Mouse (Mus musculus) lung, postnatal 0 days (tissue): Measurements from ENCODE around the gene Ston1. TPM values are rescaled to one million over a fixed set of nuclear protein-coding genes. Genes with fewer than 3 reads are reported as not detected.

Source experiments
- ATAC-seq: fragments of 200-750 bp; cut with Nextera tagmentation; 2 replicates; pipeline ENCODE4 v1.8.0; 2017; ENCODE audit warnings: moderate library complexity
- DNase-seq: peaks from one replicate; pipeline ENCODE4 v3.0.0-alpha.2; 2016; ENCODE audit warnings: low spot score
- H3K27ac ChIP-seq: fragments of 300-500 bp; sonication (generic); 2 replicates; pipeline ENCODE4 v1.5.1; 2014; ENCODE audit warnings: antibody characterized with exemption, mild to moderate bottlenecking, low read length, mixed read lengths
- H3K27me3 ChIP-seq: fragments of 300-500 bp; sonication (generic); replicated peaks from 2 replicates; pipeline ENCODE4 v1.6.1; 2014; ENCODE audit warnings: low read length, mixed read lengths; ENCODE audit not compliant: insufficient read depth
- H3K36me3 ChIP-seq: fragments of 300-500 bp; sonication (generic); 2 replicates; pipeline ENCODE4 v1.6.1; 2014; ENCODE audit warnings: low read length, mixed read lengths; ENCODE audit not compliant: insufficient read depth
- H3K4me1 ChIP-seq: fragments of 300-500 bp; sonication (generic); 2 replicates; pipeline ENCODE4 v1.6.1; 2014; ENCODE audit warnings: antibody characterized with exemption, low read depth, low read length, mixed read lengths; ENCODE audit not compliant: insufficient read depth
- H3K4me2 ChIP-seq: fragments of 300-500 bp; sonication (generic); replicated peaks from 2 replicates; pipeline ENCODE4 v1.6.1; 2014; ENCODE audit warnings: low read depth, mild to moderate bottlenecking, low read length, moderate library complexity, mixed read lengths
- H3K4me3 ChIP-seq: fragments of 300-500 bp; sonication (generic); 2 replicates; pipeline ENCODE4 v1.5.1; 2014; ENCODE audit warnings: low read depth, low read length
- H3K9ac ChIP-seq: fragments of 300-500 bp; sonication (generic); replicated peaks from 2 replicates; pipeline ENCODE4 v1.6.1; 2014; ENCODE audit warnings: low read depth, mild to moderate bottlenecking
- H3K9me3 ChIP-seq: fragments of 300-500 bp; sonication (generic); 2 replicates; pipeline ENCODE4 v1.6.1; 2016; ENCODE audit warnings: low read length, mixed read lengths
- CTCF ChIP-seq: IDR thresholded peaks from 2 replicates; pipeline ENCODE4 v1.5.1; 2016; ENCODE audit warnings: antibody characterized with exemption, mild to moderate bottlenecking
- EP300 ChIP-seq: IDR thresholded peaks from 2 replicates; pipeline ENCODE4 v1.6.1; 2016; ENCODE audit warnings: antibody characterized with exemption, mild to moderate bottlenecking, control low read depth
- WGBS: fragments of 180-500 bp; shearing (Covaris S2); extraction: QIAGEN DNeasy Blood & Tissue Kit; methylation state at CpG from one replicate; pipeline ENCODE4 v1.1.7; 2014; 5-methylcytosine and 5-hydroxymethylcytosine counted together
- polyA plus RNA-seq: library from polyadenylated mRNA; unstranded; fragments of >200 nt; fragmentation: Nextera tagmentation; extraction: Ambion mirVana; gene quantifications from 2 replicates; pipeline ENCODE4 v1.2.1, GENCODE M21; 2015

The Ston1 gene
- polyA plus RNA-seq, 1 experiment from 2014 or later = 6.9 TPM

GRCm38 (mm10) chr17:88553001-88553449 is 44.5 kb upstream of the Ston1 start:
- DNase-seq = peak; percentile 35
- no peak for TF ChIP-seq CTCF
- Histone ChIP-seq H3K9ac (no peak overlapping the region), H3K9me3 (no peaks in the 10 kb centered on the region), H3K4me3 (no peak overlapping the region), H3K4me1 (no peaks in the 10 kb centered on the region), H3K27me3 (no peaks in the 10 kb centered on the region), H3K4me2 (no peak overlapping the region), H3K36me3 (peaks cover 9% of the 10 kb centered on the region; the same call in 1 of the 2 replicates), H3K27ac (no peak overlapping the region)
- ATAC-seq = peak; percentile 56
- 36% methylated on average over 8 of the region's 8 CpGs for WGBS

- ATAC-seq (no peak), DNase-seq (no peak)
- Histone ChIP-seq H3K27me3 (no peaks in the 10 kb centered on the region), H3K4me2 (no peak overlapping the region), H3K36me3 (peaks cover 9% of the 10 kb centered on the region; the same call in 1 of the 2 replicates), H3K4me3 (no peak overlapping the region), H3K9ac (no peak overlapping the region), H3K27ac (no peak overlapping the region), H3K4me1 (no peaks in the 10 kb centered on the region), H3K9me3 (no peaks in the 10 kb centered on the region)
- no peak for TF ChIP-seq CTCF
- TF ChIP-seq EP300 = no peak
- 93% methylated on average over 11 of the region's 11 CpGs for WGBS
These were observed 43.9 kb upstream of the Ston1 start for GRCm38 (mm10) chr17:88553473-88554087.

- TF ChIP-seq EP300 (no peak), CTCF (no peak)
- ATAC-seq (no peak), DNase-seq (no peak)
- Histone ChIP-seq H3K9ac (no peak overlapping the region; the same call in 1 of the 2 replicates), H3K4me2 (no peak overlapping the region), H3K27ac (no peak overlapping the region), H3K36me3 (0 out of 2 replicates have a peak, but pooled peaks cover 3% of the 10 kb centered on the region), H3K4me3 (no peak overlapping the region), H3K27me3 (no peaks in the 10 kb centered on the region), H3K4me1 (no peaks in the 10 kb centered on the region), H3K9me3 (no peaks in the 10 kb centered on the region)
- 72% methylated on average over 13 of the region's 13 CpGs for whole genome bisulfite sequencing
These were observed 41.3 kb upstream of the Ston1 start for GRCm38 (mm10) chr17:88556176-88556575.

- Histone ChIP-seq H3K4me2 (no peak overlapping the region), H3K9ac (no peak overlapping the region), H3K27ac (no peak overlapping the region), H3K9me3 (no peaks in the 10 kb centered on the region), H3K4me1 (no peaks in the 10 kb centered on the region), H3K4me3 (no peak overlapping the region), H3K36me3 (0 out of 2 replicates have a peak, but pooled peaks cover 5% of the 10 kb centered on the region), H3K27me3 (no peaks in the 10 kb centered on the region)
- no peak for ATAC-seq
- TF ChIP-seq EP300 = no peak
- TF ChIP-seq CTCF = peak; percentile 22; the same call in 1 of the 2 replicates
- 83% methylated on average over 4 of the region's 4 CpGs for WGBS
- no peak for DNase-seq
These were observed 40.8 kb upstream of the Ston1 start for GRCm38 (mm10) chr17:88556688-88557087.

- Histone ChIP-seq H3K27ac (no peak overlapping the region), H3K4me2 (no peak overlapping the region)
- DNase-seq = peak; percentile 74
These were observed 39.2 kb upstream of the Ston1 start for GRCm38 (mm10) chr17:88558168-88558842.

GRCm38 (mm10) chr17:88563611-88564010 is 33.9 kb upstream of the Ston1 start:
- Histone ChIP-seq H3K36me3 (peaks cover 14% of the 10 kb centered on the region; the same call in 1 of the 2 replicates), H3K27ac (no peak overlapping the region), H3K4me3 (no peak overlapping the region), H3K9ac (no peak overlapping the region), H3K4me2 (no peak overlapping the region), H3K9me3 (no peaks in the 10 kb centered on the region), H3K27me3 (no peaks in the 10 kb centered on the region), H3K4me1 (no peaks in the 10 kb centered on the region)
- WGBS = 60% methylated on average over 3 of the region's 3 CpGs
- TF ChIP-seq EP300 (no peak), CTCF (no peak)
- DNase-seq (peak; percentile 40), ATAC-seq (no peak)

More at GRCm38 (mm10) chr17:88558168-88558842, 39.2 kb upstream of the Ston1 start:
- Histone ChIP-seq H3K4me3 (no peak overlapping the region), H3K4me1 (no peaks in the 10 kb centered on the region), H3K9me3 (no peaks in the 10 kb centered on the region), H3K27me3 (no peaks in the 10 kb centered on the region), H3K9ac (no peak overlapping the region), H3K36me3 (peaks cover 10% of the 10 kb centered on the region; the same call in 1 of the 2 replicates)
- peak; percentile 75 for ATAC-seq
- no peak for TF ChIP-seq EP300
- TF ChIP-seq CTCF = peak; percentile 94
- WGBS = 27% methylated on average over 13 of the region's 13 CpGs
